Mouse (Mus musculus) forebrain, embryonic 11.5 days (tissue): Measurements from ENCODE around the gene Raver1. TPM values are rescaled to one million over a fixed set of nuclear protein-coding genes. Genes with fewer than 3 reads are reported as not detected.

Experiments
- ATAC-seq: fragments of 200-750 bp; cut with Nextera tagmentation; replicated peaks from 2 replicates; pipeline ENCODE4 v1.8.0; 2017; ENCODE audit warnings: moderate TSS enrichment; ENCODE audit not compliant: low FRiP score
- DNase-seq: peaks from one replicate; pipeline ENCODE4 v3.0.0-alpha.2; 2017; ENCODE audit warnings: low spot score
- H3K27ac ChIP-seq: fragments of 300-500 bp; sonication (generic); 2 replicates; pipeline ENCODE4 v1.5.1; 2014; ENCODE audit warnings: low read depth, low read length
- H3K27me3 ChIP-seq: fragments of 300-500 bp; sonication (generic); 2 replicates; pipeline ENCODE4 v1.6.1; 2014; ENCODE audit warnings: mild to moderate bottlenecking, low read length, mixed read lengths; ENCODE audit not compliant: control insufficient read depth, insufficient read depth
- H3K36me3 ChIP-seq: fragments of 300-500 bp; sonication (generic); 2 replicates; pipeline ENCODE4 v1.6.1; 2014; ENCODE audit warnings: mild to moderate bottlenecking, low read length, moderate library complexity, mixed read lengths; ENCODE audit not compliant: control insufficient read depth, insufficient read depth
- H3K4me1 ChIP-seq: fragments of 300-500 bp; sonication (generic); replicated peaks from 2 replicates; pipeline ENCODE4 v1.6.1; 2014; ENCODE audit warnings: low read length, mixed read lengths; ENCODE audit not compliant: control insufficient read depth, insufficient read depth
- H3K4me2 ChIP-seq: fragments of 300-500 bp; sonication (generic); 2 replicates; pipeline ENCODE4 v1.6.1; 2014; ENCODE audit warnings: low read depth, mild to moderate bottlenecking, low read length, moderate library complexity, mixed read lengths; ENCODE audit not compliant: severe bottlenecking
- H3K4me3 ChIP-seq: fragments of 300-500 bp; sonication (generic); 2 replicates; pipeline ENCODE4 v1.5.1; 2014; ENCODE audit warnings: low read depth, low read length
- H3K9ac ChIP-seq: fragments of 300-500 bp; sonication (generic); 2 replicates; pipeline ENCODE4 v1.6.1; 2014; ENCODE audit warnings: low read length
- H3K9me3 ChIP-seq: fragments of 300-500 bp; sonication (generic); 2 replicates; pipeline ENCODE4 v1.6.1; 2016; ENCODE audit warnings: low read length, mixed read lengths; ENCODE audit not compliant: control insufficient read depth
- WGBS: fragments of 180-500 bp; shearing (Covaris S2); extraction: QIAGEN DNeasy Blood & Tissue Kit; methylation state at CpG from one replicate; pipeline ENCODE4 v1.1.7; 2014; 5-methylcytosine and 5-hydroxymethylcytosine counted together
- microRNA counts: library from miRNA; unstranded; fragments of <30 nt; microRNA quantifications from one replicate; lab custom pipeline; 2015
- microRNA-seq: library from miRNA; unstranded; fragments of <30 nt; microRNA quantifications from one replicate; pipeline ENCODE4, GENCODE M21; 2016; ENCODE audit not compliant: insufficient number of aligned reads
- polyA plus RNA-seq: library from polyadenylated mRNA; unstranded; fragments of >200 nt; fragmentation: Nextera tagmentation; extraction: Ambion mirVana; gene quantifications from 2 replicates; pipeline ENCODE4 v1.2.1, GENCODE M21; 2014

Gene Raver1
- polyA plus RNA-seq, 1 experiment from 2014 or later, result 124 TPM

DNA sequence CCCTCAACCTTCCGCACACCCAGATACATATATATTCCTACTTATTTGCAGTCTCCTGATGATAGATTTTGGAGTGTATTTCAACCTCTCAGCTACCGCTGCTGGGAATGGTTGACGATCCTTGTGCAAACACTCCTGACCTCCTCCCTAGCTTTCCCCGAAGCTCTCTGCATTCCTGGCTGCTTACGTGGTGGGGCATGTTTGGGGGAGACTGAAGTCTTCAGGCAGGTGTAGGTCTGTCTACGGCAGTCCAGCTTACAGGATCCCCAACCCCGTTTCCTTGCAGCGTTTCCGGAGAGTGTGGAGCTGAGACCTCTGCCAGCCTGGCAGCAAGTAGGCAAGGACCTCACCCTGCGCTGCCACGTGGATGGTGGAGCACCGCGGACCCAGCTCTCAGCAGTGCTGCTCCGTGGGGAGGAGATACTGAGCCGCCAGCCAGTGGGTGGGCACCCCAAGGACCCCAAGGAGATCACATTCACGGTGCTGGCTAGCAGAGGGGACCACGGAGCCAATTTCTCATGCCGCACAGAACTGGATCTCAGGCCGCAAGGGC lies 66.5 kb downstream of the Raver1 start:
- ATAC-seq, result no peak
- Histone ChIP-seq H3K36me3 (no peaks in the 10 kb centered on the region), H3K27ac (no peak overlapping the region), H3K4me2 (no peak overlapping the region), H3K9ac (no peak overlapping the region), H3K27me3 (peaks cover 20% of the 10 kb centered on the region), H3K9me3 (no peaks in the 10 kb centered on the region), H3K4me1 (0 out of 2 replicates have a peak, but pooled peaks cover 3% of the 10 kb centered on the region), H3K4me3 (no peak overlapping the region)
- no peak for DNase-seq
- 73% methylated on average over 19 of the region's 19 CpGs for WGBS

MicroRNAs encoded within 50 kb of the gene (microRNA counts, 519-probe panel; counts per million panel counts)
- 31.2 counts per million for microRNA mmu-miR-1900 (lab: Ali Mortazavi, UCI)

Small RNA genes lying within 50 kb of the gene (microRNA-seq; reads per million reads assigned to microRNA genes)
- gene Mir1900, result not detected
- 3.4 reads per million for gene Mir7082

Other genes with a start within 250 kb of the Raver1 start
- 1.3 and 1.6 TPM in 2 replicates for gene A230050P20Rik, start 223.4 kb downstream of the Raver1 start, polyA plus RNA-seq
- 4.3 and 5.3 TPM in 2 replicates for gene Angptl6, start 212.3 kb downstream of the Raver1 start, polyA plus RNA-seq
- 71.2 and 75.1 TPM in 2 replicates for gene Ppan, start 203.8 kb downstream of the Raver1 start, polyA plus RNA-seq
- gene Eif3g, start 193.4 kb downstream of the Raver1 start, polyA plus RNA-seq, result 334 and 367 TPM in 2 replicates
- 93.4 and 94.8 TPM in 2 replicates for gene Dnmt1, start 132.1 kb downstream of the Raver1 start, polyA plus RNA-seq
- gene S1pr2, start 115.2 kb downstream of the Raver1 start, polyA plus RNA-seq, result 22.1 TPM in 2 replicates
- gene Mrpl4, start 89.3 kb downstream of the Raver1 start, polyA plus RNA-seq, result 119 and 130 TPM in 2 replicates
- 4.2 and 4.8 TPM in 2 replicates for gene Icam1, start 76.0 kb downstream of the Raver1 start, polyA plus RNA-seq
- 5.8 and 6.2 TPM in 2 replicates for gene Icam4, start 62.6 kb downstream of the Raver1 start, polyA plus RNA-seq
- gene Icam5, start 59.9 kb downstream of the Raver1 start, polyA plus RNA-seq, result not detected in 2 replicates
- gene Zglp1, start 24.9 kb downstream of the Raver1 start, polyA plus RNA-seq, result 1.2 and 2.9 TPM in 2 replicates
- gene Gm49373, start 18.9 kb downstream of the Raver1 start, polyA plus RNA-seq, result 1.4 and 1.5 TPM in 2 replicates
- 46.9 and 54.6 TPM in 2 replicates for gene Fdx1l, start 18.4 kb downstream of the Raver1 start, polyA plus RNA-seq
- 3.9 and 4.5 TPM in 2 replicates for gene Gm38431, start within 50 bp of the Raver1 start, polyA plus RNA-seq
- 10.3 and 10.8 TPM in 2 replicates for gene Tyk2, start 39.2 kb upstream of the Raver1 start, polyA plus RNA-seq
- 300 and 308 TPM in 2 replicates for gene Cdc37, start 58.0 kb upstream of the Raver1 start, polyA plus RNA-seq
- 7.0 and 8.4 TPM in 2 replicates for gene Pde4a, start 73.7 kb upstream of the Raver1 start, polyA plus RNA-seq
- gene Keap1, start 147.4 kb upstream of the Raver1 start, polyA plus RNA-seq, result 35.9 and 41.3 TPM in 2 replicates
- 0.09 and 0.11 TPM in 2 replicates for gene S1pr5, start 156.4 kb upstream of the Raver1 start, polyA plus RNA-seq
- 55.7 and 57.9 TPM in 2 replicates for gene Atg4d, start 173.3 kb upstream of the Raver1 start, polyA plus RNA-seq
- gene Kri1, start 196.0 kb upstream of the Raver1 start, polyA plus RNA-seq, result 16.3 and 22.3 TPM in 2 replicates
- 58.6 and 60.8 TPM in 2 replicates for gene Cdkn2d, start 199.4 kb upstream of the Raver1 start, polyA plus RNA-seq
- 1.4 and 2.6 TPM in 2 replicates for gene Ap1m2, start 220.3 kb upstream of the Raver1 start, polyA plus RNA-seq
- 71.0 and 76.3 TPM in 2 replicates for gene Slc44a2, start 228.7 kb upstream of the Raver1 start, polyA plus RNA-seq